Mouse (Mus musculus): ENCODE measurements around the gene Slc39a2. TPM values are rescaled to one million over a fixed set of nuclear protein-coding genes. Genes with fewer than 3 reads are reported as not detected.
A peak's percentile ranks its signal among the peaks of the same experiment; 100 is the strongest.

Gene Slc39a2
- total RNA-seq, 1 experiment = 0.49 TPM

DNA sequence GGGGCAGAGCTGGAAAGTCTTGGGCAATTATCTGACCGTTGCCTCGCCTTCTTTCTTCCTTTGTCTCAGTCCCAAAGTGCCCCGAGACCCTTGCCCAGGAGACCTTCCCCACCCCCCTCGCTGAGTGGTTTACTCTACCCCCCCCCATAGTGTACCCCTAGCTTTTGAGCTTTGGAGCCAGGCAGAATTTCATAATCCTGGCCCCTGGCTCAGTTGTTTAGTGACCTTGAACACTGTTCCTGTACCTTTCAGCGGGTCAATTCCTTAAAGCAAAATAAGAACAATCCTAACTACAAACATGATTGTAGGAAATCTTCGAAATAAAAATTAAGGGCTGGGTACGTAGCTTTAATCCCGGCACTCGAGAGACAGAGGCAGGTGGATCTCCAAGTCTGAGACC, 48.9 kb downstream of the Slc39a2 start:
- Histone ChIP-seq H3K9me3 (ENCODE audit: control insufficient read depth, insufficient read depth, low read depth, low read length) (no peaks in the 10 kb centered on the region), H3K4me3 (ENCODE audit: insufficient read depth in 1 of 2, low read depth in 1 of 2, low read length in 2 of 2, poor library complexity in 1 of 2, severe bottlenecking in 1 of 2) (no peak overlapping the region), H3K4me1 (ENCODE audit: control insufficient read depth in 2 of 2, insufficient read depth in 2 of 2, low read length in 2 of 2, poor library complexity in 1 of 2) (peaks cover 2 to 6% of the 10 kb centered on the region in 2 experiments; a peak in 2 of 4 replicates), H3K36me3 (ENCODE audit: control insufficient read depth, insufficient read depth, low read length, poor library complexity, severe bottlenecking) (no peaks in the 10 kb centered on the region), H3K27ac (ENCODE audit: insufficient read depth, low read depth, low read length, poor library complexity, severe bottlenecking) (no peak overlapping the region), H3K9ac (ENCODE audit: insufficient read depth, low read depth, low read length, poor library complexity, severe bottlenecking) (no peak overlapping the region)
- in situ Hi-C loops (cut with MboI; ENCODE audit: low sequenced_read_pairs in 2 of 2, unreplicated experiment in 2 of 2) = no loop called here
- DNase-seq (ENCODE audit: low read depth, low spot score) = no peak
- TF ChIP-seq ZNF384 (IDR thresholded peaks at IDR 0.05; ENCODE audit: low read depth, low read length) (no peak), CHD2 (IDR thresholded peaks at IDR 0.05; ENCODE audit: low read depth, low read length) (no peak), ZC3H11A (IDR thresholded peaks at IDR 0.05; ENCODE audit: borderline replicate concordance, low read depth, low read length) (no peak)

DNA sequence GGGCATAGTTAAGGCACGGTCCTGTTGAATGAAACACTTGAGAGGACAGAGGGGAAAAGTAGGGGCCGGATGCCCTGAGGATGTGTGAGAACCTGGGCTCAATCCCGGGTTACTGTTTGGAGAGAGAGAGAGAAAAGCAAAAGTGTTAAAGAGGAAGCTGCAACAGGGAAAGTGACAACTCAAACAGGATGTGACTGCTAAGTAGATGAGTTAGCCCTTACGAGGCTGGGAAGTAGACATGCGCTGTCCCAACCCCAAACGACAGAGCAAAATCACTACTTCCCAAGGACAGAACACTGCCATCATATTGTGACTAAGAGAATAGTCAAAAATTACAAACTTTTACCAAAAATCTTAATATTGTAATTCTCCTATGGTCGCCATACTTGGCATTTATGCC, 49.5 kb downstream of the Slc39a2 start:
- no peak for TF ChIP-seq CHD2 (IDR thresholded peaks at IDR 0.05; ENCODE audit: low read depth, low read length)
- TF ChIP-seq HCFC1 (IDR thresholded peaks at IDR 0.05; ENCODE audit: borderline replicate concordance, insufficient read depth, low read length) = no peak
- TF ChIP-seq ZNF384 (IDR thresholded peaks at IDR 0.05; ENCODE audit: low read depth, low read length) = no peak
- no peak for TF ChIP-seq MAFK (IDR thresholded peaks at IDR 0.05; ENCODE audit: insufficient read depth, low read depth, low read length)
- TF ChIP-seq ZC3H11A (IDR thresholded peaks at IDR 0.05; ENCODE audit: borderline replicate concordance, low read depth, low read length) = no peak
- no peak overlapping the region for H3K27ac ChIP-seq (ENCODE audit: insufficient read depth, low read depth, low read length, poor library complexity, severe bottlenecking)
- H3K4me3 ChIP-seq (ENCODE audit: insufficient read depth in 1 of 2, low read depth in 1 of 2, low read length in 2 of 2, poor library complexity in 1 of 2, severe bottlenecking in 1 of 2) = no peak overlapping the region
- H3K9me3 ChIP-seq (ENCODE audit: control insufficient read depth, insufficient read depth, low read depth, low read length) = no peaks in the 10 kb centered on the region
- H3K36me3 ChIP-seq (ENCODE audit: control insufficient read depth, insufficient read depth, low read length, poor library complexity, severe bottlenecking) = no peaks in the 10 kb centered on the region
- in situ Hi-C loops (cut with MboI; ENCODE audit: low sequenced_read_pairs in 2 of 2, unreplicated experiment in 2 of 2) = no loop called here
- peaks cover 2 to 6% of the 10 kb centered on the region in 2 experiments; a peak in 2 of 4 replicates for H3K4me1 ChIP-seq (ENCODE audit: control insufficient read depth in 2 of 2, insufficient read depth in 2 of 2, low read length in 2 of 2, poor library complexity in 1 of 2)
- DNase-seq (ENCODE audit: low read depth, low spot score) = no peak
- H3K9ac ChIP-seq (ENCODE audit: insufficient read depth, low read depth, low read length, poor library complexity, severe bottlenecking) = no peak overlapping the region

- H3K9ac ChIP-seq (ENCODE audit: insufficient read depth, low read depth, low read length, poor library complexity, severe bottlenecking) = no peak overlapping the region
- no peaks in the 10 kb centered on the region for H3K36me3 ChIP-seq (ENCODE audit: control insufficient read depth, insufficient read depth, low read length, poor library complexity, severe bottlenecking)
- peak overlapping the region in 1 of 2 experiments; percentile 34; a peak in 1 of 4 replicates for H3K4me3 ChIP-seq (ENCODE audit: insufficient read depth in 1 of 2, low read depth in 1 of 2, low read length in 2 of 2, poor library complexity in 1 of 2, severe bottlenecking in 1 of 2)
- no peak overlapping the region for H3K27ac ChIP-seq (ENCODE audit: insufficient read depth, low read depth, low read length, poor library complexity, severe bottlenecking)
- H3K9me3 ChIP-seq (ENCODE audit: control insufficient read depth, insufficient read depth, low read depth, low read length) = no peaks in the 10 kb centered on the region
- H3K4me1 ChIP-seq (ENCODE audit: control insufficient read depth in 2 of 2, insufficient read depth in 2 of 2, low read length in 2 of 2, poor library complexity in 1 of 2) = peaks cover 2 to 6% of the 10 kb centered on the region in 2 experiments; a peak in 2 of 4 replicates
- no peak for DNase-seq (ENCODE audit: low read depth, low spot score)
- TF ChIP-seq CHD2 (IDR thresholded peaks at IDR 0.05; ENCODE audit: low read depth, low read length) (no peak), ZC3H11A (IDR thresholded peaks at IDR 0.05; ENCODE audit: borderline replicate concordance, low read depth, low read length) (no peak), ZNF384 (IDR thresholded peaks at IDR 0.05; ENCODE audit: low read depth, low read length) (no peak), MAFK (IDR thresholded peaks at IDR 0.05; ENCODE audit: insufficient read depth, low read depth, low read length) (no peak), HCFC1 (IDR thresholded peaks at IDR 0.05; ENCODE audit: borderline replicate concordance, insufficient read depth, low read length) (no peak)
- in situ Hi-C loops (cut with MboI; ENCODE audit: low sequenced_read_pairs in 2 of 2, unreplicated experiment in 2 of 2) = no loop called here
These were observed 50.6 kb downstream of the Slc39a2 start for GRCm38 (mm10) chr14:51943336-51943735.

Other genes starting within 250 kb of the Slc39a2 start
- gene Gm17079, start 197.4 kb upstream of the Slc39a2 start, total RNA-seq (2012; rRNA removed) = not detected in 2 replicates
- not detected in 2 replicates for gene Gm5800, start 175.7 kb upstream of the Slc39a2 start, total RNA-seq (2012; rRNA removed)
- not detected in 2 replicates for gene Ang4, start 119.3 kb upstream of the Slc39a2 start, total RNA-seq (2012; rRNA removed)
- gene AY358078, start 92.8 kb upstream of the Slc39a2 start, total RNA-seq (2012; rRNA removed) = not detected in 2 replicates
- gene Ear6, start 39.2 kb upstream of the Slc39a2 start, total RNA-seq (2012; rRNA removed) = not detected in 2 replicates
- gene Mettl17, start 8.0 kb upstream of the Slc39a2 start, total RNA-seq (2012; rRNA removed) = 19.7 and 40.1 TPM in 2 replicates
- 5.7 and 16.6 TPM in 2 replicates for gene Ndrg2, start 21.3 kb downstream of the Slc39a2 start, total RNA-seq (2012; rRNA removed)
- not detected in 2 replicates for gene Tppp2, start 25.5 kb downstream of the Slc39a2 start, total RNA-seq (2012; rRNA removed)
- not detected in 2 replicates for gene Rnase13, start 29.9 kb downstream of the Slc39a2 start, total RNA-seq (2012; rRNA removed)
- 10.1 and 14.0 TPM in 2 replicates for gene Arhgef40, start 91.8 kb downstream of the Slc39a2 start, total RNA-seq (2012; rRNA removed)
- gene Tmem253, start 122.8 kb downstream of the Slc39a2 start, total RNA-seq (2012; rRNA removed) = 3.6 and 7.7 TPM in 2 replicates
- gene Zfp219, start 127.8 kb downstream of the Slc39a2 start, total RNA-seq (2012; rRNA removed) = 59.5 and 98.0 TPM in 2 replicates
- not detected in 2 replicates for gene Olfr221, start 149.6 kb downstream of the Slc39a2 start, total RNA-seq (2012; rRNA removed)
- 242 and 267 TPM in 2 replicates for gene Hnrnpc, start 211.1 kb downstream of the Slc39a2 start, total RNA-seq (2012; rRNA removed)
- gene Rpgrip1, start 217.8 kb downstream of the Slc39a2 start, total RNA-seq (2012; rRNA removed) = 3.3 and 6.4 TPM in 2 replicates

All from ES-E14 (cell line).